Mouse (Mus musculus): ENCODE results near the gene Maml1. TPM values are rescaled to one million over a fixed set of nuclear protein-coding genes. Genes with fewer than 3 reads are reported as not detected.

The Maml1 gene
- polyA plus RNA-seq (2016; fragmentation: Nextera tagmentation; extraction: Ambion mirVana): 3.2 and 3.3 TPM in 2 replicates

DNA sequence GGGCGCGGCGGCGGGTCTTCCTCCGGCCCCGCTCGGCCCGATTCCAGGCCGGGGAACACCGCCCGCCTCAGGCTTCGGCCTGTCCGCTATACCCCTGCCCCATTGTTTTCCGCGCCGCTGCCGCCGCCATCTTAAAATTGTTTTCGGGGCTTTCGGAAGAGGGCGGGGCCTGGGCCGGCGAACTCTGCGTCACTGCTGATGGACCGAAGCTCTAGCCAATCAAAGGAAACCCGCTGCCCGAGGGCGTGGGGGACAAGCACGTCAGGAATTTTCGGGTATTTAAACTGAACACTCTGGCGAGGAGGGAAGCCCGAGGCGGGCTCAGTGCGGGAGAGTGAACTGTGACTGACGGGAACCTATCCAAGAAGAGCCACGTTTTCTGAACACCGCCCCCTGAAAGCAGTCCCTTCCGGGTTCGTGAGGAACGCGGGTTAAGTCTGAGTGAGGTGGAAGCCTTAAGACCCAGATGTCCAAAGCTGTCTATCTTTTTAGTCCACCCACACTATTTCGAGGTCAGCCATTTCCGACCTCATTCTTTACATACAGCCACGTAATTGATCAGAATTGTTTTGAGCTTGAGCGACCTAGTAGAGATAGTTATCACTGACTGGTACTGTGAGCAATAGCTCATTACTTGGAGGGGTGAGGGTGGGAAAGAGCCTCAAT is at the start of gene Maml1:
Gene Maml1, minus strand, starts transcription at position 122 of the 666 bp plus-strand sequence.
- peak within 1 kb of the TSS; percentile 83 for H3K4me2 ChIP-seq
- no peaks in the 10 kb centered on the region for H3K27me3 ChIP-seq (replicated peaks)
- H3K36me3 ChIP-seq: peaks cover 59% of the 10 kb centered on the region
- peaks cover 53% of the 10 kb centered on the region for H3K4me1 ChIP-seq
- H3K9ac ChIP-seq: peak within 1 kb of the TSS; percentile 99
- peak within 1 kb of the TSS; percentile 89 for H3K4me3 ChIP-seq
- ATAC-seq: peak; percentile 95
- WGBS (ENCODE audit: insufficient replicate concordance): under 1% methylated on average over 45 of the region's 45 CpGs
- no peaks in the 10 kb centered on the region for H3K9me3 ChIP-seq (replicated peaks)
- peak within 1 kb of the TSS; percentile 96 for H3K27ac ChIP-seq

DNA sequence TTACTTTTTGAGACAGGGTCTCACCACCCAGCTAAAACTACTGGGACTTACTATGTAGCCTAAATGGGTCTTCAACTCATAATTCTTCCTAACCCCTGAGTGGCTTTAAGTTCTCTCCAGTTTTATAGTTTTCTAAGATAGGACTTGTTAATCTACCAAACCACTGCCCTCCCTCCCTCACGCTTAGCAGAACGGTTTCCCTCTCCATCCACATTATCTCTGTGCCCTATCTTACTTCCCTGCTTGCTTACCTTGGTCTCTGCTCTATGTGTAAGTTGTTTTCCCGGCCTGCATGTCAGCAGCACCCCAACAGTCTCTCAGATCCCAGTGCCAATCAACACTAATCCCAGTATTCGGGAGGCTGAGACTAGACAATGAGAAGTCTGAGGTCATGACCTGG is 44.8 kb upstream of the Maml1 start:
- Histone ChIP-seq H3K4me2 (no peak overlapping the region), H3K4me3 (no peak overlapping the region), H3K4me1 (no peaks in the 10 kb centered on the region), H3K36me3 (no peaks in the 10 kb centered on the region), H3K9me3 (replicated peaks) (no peaks in the 10 kb centered on the region), H3K27me3 (replicated peaks) (no peaks in the 10 kb centered on the region), H3K9ac (no peak overlapping the region), H3K27ac (no peak overlapping the region)
- no peak for ATAC-seq
- 38% methylated on average over 4 of the region's 4 CpGs for WGBS (ENCODE audit: insufficient replicate concordance)

DNA sequence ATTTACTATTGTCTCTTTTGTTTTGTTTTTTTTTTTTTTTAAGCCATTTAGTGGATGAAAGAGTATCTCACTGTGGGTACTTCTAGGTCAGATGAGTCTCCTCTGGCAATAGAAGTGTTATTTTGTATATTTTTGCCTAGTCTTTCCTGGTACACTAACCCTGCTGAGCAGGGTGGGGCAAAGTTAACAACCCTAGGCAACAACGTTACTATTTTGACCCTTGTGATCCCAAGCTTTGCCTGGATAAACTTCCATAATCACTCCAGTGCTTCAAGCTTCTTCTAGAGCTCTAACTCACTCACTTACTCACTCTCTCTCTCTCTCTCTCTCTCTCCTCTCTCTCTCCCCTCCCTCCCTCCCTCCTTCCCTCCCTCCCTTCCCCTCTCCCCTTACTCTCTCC is 44.0 kb upstream of the Maml1 start:
- Histone ChIP-seq H3K36me3 (no peaks in the 10 kb centered on the region), H3K4me1 (no peaks in the 10 kb centered on the region), H3K4me3 (no peak overlapping the region), H3K27ac (no peak overlapping the region), H3K9ac (no peak overlapping the region), H3K27me3 (replicated peaks) (no peaks in the 10 kb centered on the region), H3K4me2 (no peak overlapping the region), H3K9me3 (replicated peaks) (no peaks in the 10 kb centered on the region)
- ATAC-seq: no peak
- 48% methylated on average over 1 of the region's 1 CpGs for WGBS (ENCODE audit: insufficient replicate concordance)

DNA sequence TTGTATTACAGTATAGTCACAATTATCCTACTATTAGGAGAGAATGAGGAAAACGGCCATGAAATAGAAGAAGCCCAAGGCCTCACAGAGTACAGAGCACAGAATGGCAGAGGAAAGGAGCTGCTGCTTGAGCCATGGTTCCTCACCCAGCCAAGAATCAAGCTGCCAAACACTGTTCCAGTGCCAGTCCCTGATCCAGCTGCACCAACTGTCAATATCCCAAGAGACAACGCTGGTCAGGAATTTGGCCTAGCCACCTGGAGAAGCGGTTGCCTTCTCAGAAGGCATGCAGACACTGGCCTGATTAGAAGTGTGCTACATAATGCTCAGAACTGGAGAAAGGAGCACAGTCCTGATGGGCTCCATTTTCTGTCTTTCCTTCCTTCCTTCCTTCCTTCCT is 41.1 kb upstream of the Maml1 start:
- no peak overlapping the region for H3K9ac ChIP-seq
- peaks cover 2% of the 10 kb centered on the region; the same call in 1 of the 2 replicates for H3K36me3 ChIP-seq
- no peak for ATAC-seq
- WGBS (ENCODE audit: insufficient replicate concordance): 80% methylated on average over 3 of the region's 3 CpGs
- H3K9me3 ChIP-seq (replicated peaks): no peaks in the 10 kb centered on the region
- H3K27me3 ChIP-seq (replicated peaks): no peaks in the 10 kb centered on the region
- H3K27ac ChIP-seq: no peak overlapping the region
- H3K4me1 ChIP-seq: peaks cover 2% of the 10 kb centered on the region
- H3K4me3 ChIP-seq: no peak overlapping the region
- H3K4me2 ChIP-seq: no peak overlapping the region

DNA sequence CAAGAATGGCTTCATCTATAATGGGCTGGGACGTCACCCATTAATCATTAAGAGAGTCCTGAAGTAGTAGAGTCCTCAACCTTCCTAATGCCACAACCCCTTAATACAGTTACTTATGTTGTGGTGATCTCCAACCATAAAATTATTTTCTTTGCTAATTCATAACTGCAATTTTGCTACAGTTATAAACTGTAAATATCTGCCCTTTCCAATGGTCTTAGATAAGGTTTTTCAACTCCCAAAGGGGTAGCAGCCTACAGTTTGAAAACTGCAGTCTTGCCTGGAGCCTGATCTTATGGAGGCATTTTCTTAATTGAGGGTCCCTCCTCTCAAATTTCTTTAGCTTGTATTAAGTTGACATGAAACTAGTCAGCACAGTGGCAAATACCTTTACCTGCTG is 37.3 kb upstream of the Maml1 start:
- Histone ChIP-seq H3K9ac (no peak overlapping the region), H3K27me3 (replicated peaks) (no peaks in the 10 kb centered on the region), H3K4me3 (no peak overlapping the region), H3K27ac (no peak overlapping the region), H3K4me2 (no peak overlapping the region), H3K36me3 (peaks cover 4% of the 10 kb centered on the region; the same call in 1 of the 2 replicates), H3K9me3 (replicated peaks) (no peaks in the 10 kb centered on the region), H3K4me1 (peaks cover 16% of the 10 kb centered on the region)
- no peak for ATAC-seq
- WGBS (ENCODE audit: insufficient replicate concordance): 91% methylated on average over 1 of the region's 1 CpGs

DNA sequence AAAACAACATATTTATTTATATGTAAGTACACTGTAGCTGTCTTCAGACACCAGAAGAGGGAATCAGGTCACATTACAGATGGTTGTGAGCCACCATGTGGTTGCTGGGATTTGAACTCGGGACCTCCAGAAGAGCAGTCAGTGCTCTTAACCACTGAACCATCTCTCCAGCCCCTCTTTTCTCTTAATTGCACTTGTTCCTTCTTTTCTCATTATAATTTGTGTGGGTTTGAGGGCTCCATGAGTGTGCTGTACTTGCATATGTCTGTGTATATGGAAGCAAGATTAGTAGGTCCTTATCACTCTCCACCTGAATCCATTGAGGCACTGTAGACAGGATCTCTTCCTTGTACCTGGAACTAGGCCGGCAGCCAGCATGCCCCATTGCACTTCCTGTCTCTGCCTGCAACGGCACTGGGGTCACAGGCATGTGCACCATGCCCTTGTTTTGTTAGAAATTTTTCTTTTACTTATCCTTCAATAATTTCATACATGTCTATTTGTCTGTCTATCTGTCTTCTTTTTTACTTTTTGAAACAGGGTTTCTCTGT is 36.0 kb upstream of the Maml1 start:
- Histone ChIP-seq H3K27ac (no peak overlapping the region), H3K4me1 (peaks cover 28% of the 10 kb centered on the region), H3K36me3 (peaks cover 9% of the 10 kb centered on the region), H3K27me3 (replicated peaks) (no peaks in the 10 kb centered on the region), H3K4me3 (no peak overlapping the region), H3K9me3 (replicated peaks) (no peaks in the 10 kb centered on the region), H3K9ac (no peak overlapping the region), H3K4me2 (no peak overlapping the region)
- ATAC-seq: no peak
- WGBS (ENCODE audit: insufficient replicate concordance): 54% methylated on average over 3 of the region's 3 CpGs

DNA sequence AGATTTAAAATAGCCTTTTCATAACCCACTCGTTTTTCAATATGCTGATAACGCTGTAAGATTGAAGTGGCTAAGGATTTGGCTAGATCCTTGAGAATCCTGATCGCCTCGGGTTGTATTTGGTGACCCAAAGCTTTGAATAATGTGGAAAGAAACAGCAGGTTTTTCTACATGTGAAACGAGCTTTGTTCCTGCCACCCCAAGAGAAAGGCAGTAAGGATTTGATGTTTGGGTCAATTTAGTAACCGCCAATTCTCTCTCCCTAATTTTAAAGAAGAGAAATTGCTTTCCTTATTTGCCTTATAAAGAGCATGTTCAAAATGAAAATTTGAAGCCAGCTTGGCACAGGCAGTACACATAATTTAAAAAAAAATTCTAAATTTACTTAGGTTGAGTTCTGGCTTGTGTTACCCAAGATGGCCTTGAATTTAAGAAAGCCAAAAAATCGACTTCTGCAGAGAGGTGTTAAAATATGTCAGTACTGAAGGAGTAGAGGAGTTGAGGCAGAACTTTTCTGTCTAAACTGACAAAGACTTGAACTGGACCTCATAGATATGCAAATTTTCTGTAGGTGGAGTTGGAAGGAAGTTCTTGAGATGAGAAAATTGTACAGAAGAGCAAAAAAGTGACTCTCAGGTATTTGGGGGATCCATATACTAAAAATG is 34.3 kb upstream of the Maml1 start:
- peaks cover 45% of the 10 kb centered on the region for H3K4me1 ChIP-seq
- WGBS (ENCODE audit: insufficient replicate concordance): 3% methylated on average over 7 of the region's 7 CpGs
- no peaks in the 10 kb centered on the region for H3K9me3 ChIP-seq (replicated peaks)
- H3K27ac ChIP-seq: peak overlapping the region; percentile 82
- peak overlapping the region; percentile 76 for H3K9ac ChIP-seq
- peak overlapping the region; percentile 88 for H3K4me3 ChIP-seq
- ATAC-seq: no peak
- no peaks in the 10 kb centered on the region for H3K27me3 ChIP-seq (replicated peaks)
- peaks cover 13% of the 10 kb centered on the region for H3K36me3 ChIP-seq
- H3K4me2 ChIP-seq: peak overlapping the region; percentile 70

DNA sequence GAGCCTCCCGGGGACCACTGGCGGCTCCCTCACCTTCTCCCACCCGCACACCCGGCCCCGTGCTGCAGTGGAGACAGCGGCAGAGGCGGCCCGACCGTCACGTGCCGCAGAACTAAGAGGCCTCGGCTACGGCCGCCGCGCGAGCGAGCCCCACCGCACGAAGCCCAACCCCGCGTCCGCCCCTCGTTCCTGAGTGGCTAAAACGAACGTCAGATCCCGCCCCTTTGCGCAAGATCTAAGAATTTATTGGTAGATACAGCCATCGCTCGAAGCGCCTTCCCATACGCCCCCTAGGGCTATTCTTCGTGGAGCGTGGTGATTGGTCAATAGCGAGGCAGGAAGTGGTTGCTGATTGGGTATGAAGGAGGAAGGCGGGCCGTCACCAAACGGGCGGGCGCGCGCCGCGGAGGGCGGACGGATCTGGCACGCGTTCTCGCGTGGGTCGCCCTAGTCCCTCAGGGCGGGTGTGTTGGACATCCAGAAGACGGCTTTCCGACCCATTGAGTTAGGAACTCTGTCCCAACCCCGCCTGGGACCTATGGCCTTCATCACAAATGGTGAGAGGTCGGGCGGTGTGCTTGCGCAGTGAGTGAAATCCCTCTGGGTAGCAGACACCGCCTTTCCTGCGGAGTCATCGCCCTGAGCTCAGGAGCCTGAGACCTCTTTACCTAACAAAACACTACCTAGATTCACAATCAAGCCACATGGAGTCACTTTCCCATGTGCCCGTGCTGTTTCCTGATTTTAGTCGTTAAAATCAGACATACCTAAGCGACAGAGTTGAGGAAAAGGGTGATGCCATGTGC is 33.6 kb upstream of the Maml1 start, which contains the start of gene Canx:
Gene Canx, minus strand, starts transcription at position 178 of the 806 bp plus-strand sequence.
- under 1% methylated on average over 64 of the region's 64 CpGs for whole genome bisulfite sequencing (ENCODE audit: insufficient replicate concordance)
- H3K9ac ChIP-seq: peak within 1 kb of the TSS; percentile 97
- peaks cover 52% of the 10 kb centered on the region for H3K4me1 ChIP-seq

DNA sequence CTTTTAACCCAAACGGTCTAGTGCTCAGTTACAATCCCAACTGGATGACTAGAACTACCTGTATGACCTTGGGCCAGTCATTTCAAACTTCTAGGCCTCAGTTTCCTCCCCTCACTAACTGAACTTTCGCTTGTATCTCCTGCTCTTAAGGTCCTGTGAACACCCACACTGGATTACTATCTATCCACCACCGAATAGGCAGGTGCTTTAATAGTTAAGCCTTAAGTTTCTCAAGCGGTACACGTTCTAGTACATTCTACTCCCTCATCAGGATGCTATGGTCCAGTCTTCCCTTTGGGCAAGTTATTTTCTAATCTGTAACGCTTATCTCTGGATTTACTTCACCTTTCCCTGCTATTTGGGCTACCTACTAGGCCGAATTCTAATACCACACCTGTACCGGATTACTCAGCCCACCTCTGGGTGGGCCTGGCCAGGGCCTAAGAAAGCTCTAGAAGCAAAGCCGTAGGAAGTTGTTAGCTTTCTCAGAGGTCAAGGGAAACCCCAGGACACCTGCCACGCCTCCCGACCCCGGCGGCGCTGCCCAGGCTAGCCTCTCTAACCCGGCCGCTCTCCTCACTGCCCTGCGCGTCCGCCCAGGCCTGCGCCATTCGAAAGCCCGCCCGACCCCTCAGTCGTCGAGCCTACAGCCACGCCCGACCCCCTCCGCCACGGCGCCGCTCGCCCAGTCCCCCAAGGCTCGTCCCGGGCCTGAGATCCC is 32.8 kb upstream of the Maml1 start:
- peak overlapping the region; percentile 97 for H3K9ac ChIP-seq
- H3K36me3 ChIP-seq: peaks cover 19% of the 10 kb centered on the region
- H3K4me1 ChIP-seq: peaks cover 58% of the 10 kb centered on the region
- no peaks in the 10 kb centered on the region for H3K27me3 ChIP-seq (replicated peaks)
- peak; percentile 48 for ATAC-seq
- 1% methylated on average over 34 of the region's 34 CpGs for WGBS (ENCODE audit: insufficient replicate concordance)
- peak overlapping the region; percentile 90 for H3K4me2 ChIP-seq
- H3K9me3 ChIP-seq (replicated peaks): no peaks in the 10 kb centered on the region
- H3K27ac ChIP-seq: peak overlapping the region; percentile 91
- H3K4me3 ChIP-seq: peak overlapping the region; percentile 88

More for the DNA sequence above, 33.6 kb upstream of the Maml1 start, which contains the start of gene Canx:
- Histone ChIP-seq H3K9me3 (replicated peaks) (no peaks in the 10 kb centered on the region), H3K27ac (peak within 1 kb of the TSS; percentile 91), H3K27me3 (replicated peaks) (no peaks in the 10 kb centered on the region), H3K4me2 (peak within 1 kb of the TSS; percentile 90), H3K4me3 (peak within 1 kb of the TSS; percentile 88), H3K36me3 (peaks cover 13% of the 10 kb centered on the region)
- peak; percentile 92 for ATAC-seq

DNA sequence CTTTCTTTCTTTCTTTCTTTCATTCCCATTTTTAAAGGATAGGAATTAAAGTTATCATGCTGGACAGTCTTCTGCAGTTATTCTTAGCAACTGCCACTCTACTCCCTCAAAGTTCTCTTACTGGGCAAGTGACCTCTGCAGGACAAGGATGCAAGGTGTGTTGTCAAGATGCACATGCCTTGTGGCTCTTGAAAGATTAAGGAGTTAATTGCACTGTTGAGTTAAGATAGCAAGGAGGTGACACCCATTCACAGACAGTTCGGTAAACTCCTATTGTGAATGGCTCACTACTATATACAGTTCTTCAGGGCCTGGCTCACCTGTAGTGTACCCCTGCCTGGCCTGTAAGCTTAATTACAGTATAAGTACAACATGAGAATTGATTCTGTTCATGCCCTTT is 31.7 kb upstream of the Maml1 start:
- no peaks in the 10 kb centered on the region for H3K27me3 ChIP-seq (replicated peaks)
- H3K9me3 ChIP-seq (replicated peaks): no peaks in the 10 kb centered on the region
- peaks cover 30% of the 10 kb centered on the region for H3K36me3 ChIP-seq
- H3K9ac ChIP-seq: peak overlapping the region; percentile 97
- 2% methylated on average over 1 of the region's 1 CpGs for WGBS (ENCODE audit: insufficient replicate concordance)
- ATAC-seq: peak; percentile 62
- peaks cover 65% of the 10 kb centered on the region for H3K4me1 ChIP-seq
- H3K4me2 ChIP-seq: peak overlapping the region; percentile 90
- peak overlapping the region; percentile 91 for H3K27ac ChIP-seq
- H3K4me3 ChIP-seq: peak overlapping the region; percentile 88

DNA sequence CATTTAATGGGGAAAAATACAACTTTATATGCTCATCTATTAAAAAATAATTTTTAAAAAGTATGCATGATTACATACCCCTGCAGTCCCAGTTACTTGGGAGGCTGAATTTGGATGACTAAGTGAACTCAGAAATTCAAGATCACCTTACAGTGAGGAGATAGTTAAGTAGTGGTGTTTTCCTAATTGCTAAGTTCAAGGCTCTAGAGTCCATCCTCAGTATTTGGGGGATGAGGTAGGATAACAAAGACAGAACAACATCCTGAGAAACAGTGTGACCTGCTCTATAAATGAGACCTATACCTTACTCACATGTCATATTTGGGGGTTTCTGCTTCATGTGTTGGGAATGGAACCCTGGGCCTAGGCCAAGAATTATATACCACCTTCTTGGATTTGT is 30.2 kb upstream of the Maml1 start:
- Histone ChIP-seq H3K27ac (peak overlapping the region; percentile 39; the same call in 1 of the 2 replicates), H3K9ac (peak overlapping the region; percentile 18)

More for the DNA sequence above, 30.2 kb upstream of the Maml1 start:
- ATAC-seq: no peak
- peak overlapping the region; percentile 88; the same call in 1 of the 2 replicates for H3K4me3 ChIP-seq
- no peaks in the 10 kb centered on the region for H3K27me3 ChIP-seq (replicated peaks)
- peak overlapping the region; percentile 90 for H3K4me2 ChIP-seq
- peaks cover 36% of the 10 kb centered on the region for H3K36me3 ChIP-seq
- peaks cover 63% of the 10 kb centered on the region for H3K4me1 ChIP-seq
- H3K9me3 ChIP-seq (replicated peaks): no peaks in the 10 kb centered on the region
